Mouse (Mus musculus) mouse trophoblast stem cell (cell line): ENCODE data around the gene Scyl2.
"Not testable (repeated sequence)": the region's sequence is repeated elsewhere in the genome, so short reads cannot be mapped to it uniquely, and the experiment has no call there.

ENCODE experiments used
- in situ Hi-C, 2 experiments: fragments of 300-500 bp; cut with MseI, MboI; formaldehyde crosslinking; loops; 2 replicates in 1 of 2; 3 replicates in 1 of 2; pipeline ENCODE4 v1.15.1; 2025

The Scyl2 gene

GRCm38 (mm10) chr10:89679448-89679847, 6.6 kb downstream of the Scyl2 start:
- in situ Hi-C loops: no loop called here

DNA sequence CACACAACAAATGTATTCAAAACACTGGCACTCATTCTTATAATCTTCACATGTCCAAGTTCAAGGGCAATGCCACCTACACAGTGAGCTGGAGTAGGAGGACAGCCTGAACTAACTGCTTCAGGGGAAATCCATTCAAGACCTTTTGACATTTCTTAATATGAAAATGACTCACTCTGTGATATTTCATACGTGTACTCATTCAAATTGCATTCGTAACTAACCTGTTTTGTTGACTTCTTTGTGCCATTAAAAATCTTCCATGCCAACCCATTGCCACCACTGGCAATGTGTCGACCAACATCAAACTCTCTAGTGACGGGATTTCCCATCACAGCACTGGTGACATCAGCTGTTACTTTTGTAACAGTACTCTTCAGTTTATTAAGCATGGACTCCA, 8.0 kb downstream of the Scyl2 start:
- in situ Hi-C loops: no loop called here

- in situ Hi-C loops: no loop called here
Observed at GRCm38 (mm10) chr10:89676609-89677008, 9.5 kb downstream of the Scyl2 start.

- in situ Hi-C loops: not testable (repeated sequence)
Observed at GRCm38 (mm10) chr10:89670371-89670770, 15.7 kb downstream of the Scyl2 start.

DNA sequence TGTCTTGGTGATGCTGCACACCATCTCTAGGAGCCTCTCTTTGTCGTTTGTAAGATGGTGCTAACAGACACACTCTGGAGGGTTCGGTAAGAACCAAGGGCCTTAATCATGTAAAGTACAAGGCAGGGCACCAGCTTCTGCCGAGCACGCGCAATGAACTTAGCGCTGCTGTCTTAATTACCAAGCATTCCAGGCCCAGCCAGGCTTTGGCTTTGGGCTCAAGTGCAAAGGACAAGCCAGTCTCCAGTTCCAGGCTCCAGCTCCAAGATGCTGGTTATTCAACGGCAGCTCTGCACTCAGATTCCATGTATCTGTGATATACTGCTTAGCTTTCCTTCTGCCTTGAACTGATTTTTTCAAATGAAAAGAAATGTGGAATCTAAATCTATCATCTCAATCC, 18.5 kb downstream of the Scyl2 start:
- in situ Hi-C loops: no loop called here

- in situ Hi-C loops: no loop called here
Observed at GRCm38 (mm10) chr10:89665679-89666078, 20.4 kb downstream of the Scyl2 start.

DNA sequence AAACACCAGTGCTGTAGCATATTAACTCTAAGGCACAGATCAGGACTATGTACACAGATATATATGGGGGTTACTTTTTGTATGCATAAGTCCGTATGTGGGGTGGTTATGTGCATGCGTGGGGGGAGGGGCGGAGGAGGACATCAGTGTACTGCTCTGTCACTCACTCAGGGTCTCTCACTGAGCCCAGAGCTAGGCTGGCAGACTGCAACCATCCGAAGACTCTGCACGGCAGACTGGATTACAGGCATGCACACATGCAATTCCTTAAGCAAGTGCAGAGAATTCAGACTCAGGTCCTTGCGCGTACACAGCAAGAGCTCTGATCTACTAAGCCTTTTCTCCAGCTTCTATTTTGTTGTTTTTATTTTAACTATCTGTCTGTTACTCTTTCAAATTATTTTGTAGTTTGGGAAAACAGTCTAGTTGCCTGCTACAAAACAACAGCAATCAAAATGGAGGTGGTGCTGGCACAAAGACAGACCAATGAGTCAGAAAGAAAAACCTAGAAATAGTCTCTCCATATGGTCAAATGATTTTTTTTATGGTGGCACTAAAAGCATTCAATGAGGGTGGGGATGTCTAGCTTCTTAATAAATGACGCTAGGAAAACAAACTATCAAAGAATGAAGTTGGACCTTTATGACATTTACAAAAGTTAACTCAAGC, 21.0 kb downstream of the Scyl2 start:
- in situ Hi-C loops: no loop called here

DNA sequence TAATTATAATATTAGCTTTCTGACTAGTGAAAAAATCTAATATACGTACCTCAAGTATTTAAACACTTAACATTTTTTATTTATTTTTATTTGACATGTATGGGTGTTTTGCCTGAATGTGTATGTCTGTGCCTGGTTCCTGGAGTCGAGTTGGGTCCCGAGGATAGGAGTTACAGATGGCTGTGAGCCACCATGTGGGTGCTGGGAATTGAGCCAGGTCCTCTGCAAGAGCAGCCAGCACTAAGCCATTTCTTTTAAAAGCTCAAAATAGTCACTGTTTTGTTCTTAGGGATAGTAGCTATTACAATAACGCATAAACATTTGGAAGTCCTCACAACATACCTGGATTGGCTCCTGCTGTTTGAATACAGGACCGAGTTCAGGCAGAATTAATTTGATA, 29.7 kb downstream of the Scyl2 start:
- in situ Hi-C loops: no loop called here

DNA sequence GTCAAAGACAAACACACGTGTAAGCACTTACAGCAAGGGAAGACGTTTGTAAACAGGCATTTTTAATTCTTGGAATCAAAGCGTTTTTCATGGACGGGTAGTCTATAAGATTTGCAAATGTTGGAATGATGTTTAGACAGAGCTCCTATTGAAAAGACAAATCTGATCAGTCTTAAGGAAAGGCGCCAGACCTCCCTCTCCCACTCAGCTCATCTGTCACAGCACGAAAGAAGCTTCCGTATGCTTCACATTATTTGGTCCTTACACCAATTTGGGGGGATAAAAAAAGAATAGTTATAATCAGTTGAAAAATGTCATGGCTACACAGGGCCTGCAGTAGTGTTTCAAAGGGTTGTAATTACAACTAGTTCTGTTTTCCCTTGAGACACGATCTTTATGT, 33.2 kb downstream of the Scyl2 start:
- in situ Hi-C loops: no loop called here

GRCm38 (mm10) chr10:89651691-89652090, 34.4 kb downstream of the Scyl2 start:
- in situ Hi-C loops: no loop called here

- in situ Hi-C loops: no loop called here
Observed at GRCm38 (mm10) chr10:89646918-89647317, 39.2 kb downstream of the Scyl2 start.

DNA sequence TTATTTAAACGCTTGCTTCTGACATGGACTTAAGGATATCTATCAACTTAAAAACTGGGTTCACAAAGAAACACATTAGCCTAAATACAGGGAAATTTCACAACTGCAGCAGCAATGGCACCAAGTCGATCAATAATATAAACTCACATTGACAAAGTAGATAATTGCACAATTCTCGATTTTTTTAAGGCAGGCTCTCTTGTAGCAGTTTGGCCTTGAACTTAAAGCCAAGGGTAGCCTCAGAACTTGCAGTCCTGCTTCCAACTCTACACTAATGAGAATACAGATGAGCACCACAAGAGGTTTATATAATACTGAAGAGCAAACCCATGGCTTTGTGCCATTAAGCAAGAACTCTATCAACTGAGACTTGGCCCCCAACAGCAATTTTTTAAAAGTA, 49.1 kb downstream of the Scyl2 start:
- in situ Hi-C loops: no loop called here

- in situ Hi-C loops: no loop called here
Observed at GRCm38 (mm10) chr10:89635018-89635417, 51.1 kb downstream of the Scyl2 start.

- in situ Hi-C loops: no loop called here
Observed at GRCm38 (mm10) chr10:89633736-89634426, 52.2 kb downstream of the Scyl2 start.

DNA sequence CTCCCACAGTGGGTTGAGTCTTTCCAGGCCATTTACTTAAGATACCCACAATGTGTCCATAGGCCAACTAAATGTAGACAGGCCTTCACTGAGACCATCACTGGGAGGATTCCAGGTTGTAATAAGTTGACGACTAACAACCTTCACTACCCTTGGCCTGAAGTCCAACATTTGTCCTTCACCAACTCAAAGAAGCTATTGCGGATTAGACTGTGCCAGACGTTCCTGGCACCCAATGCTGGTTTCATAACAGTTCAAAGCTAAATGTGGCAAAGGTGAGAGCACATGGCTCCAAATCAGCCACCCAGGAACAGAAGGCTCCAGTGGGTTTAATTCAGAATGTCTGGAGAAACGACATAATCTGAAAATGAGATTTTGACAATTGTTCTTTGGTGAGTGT, 53.0 kb downstream of the Scyl2 start:
- in situ Hi-C loops: no loop called here

- in situ Hi-C loops: no loop called here
Observed at GRCm38 (mm10) chr10:89631831-89632230, 54.3 kb downstream of the Scyl2 start.

DNA sequence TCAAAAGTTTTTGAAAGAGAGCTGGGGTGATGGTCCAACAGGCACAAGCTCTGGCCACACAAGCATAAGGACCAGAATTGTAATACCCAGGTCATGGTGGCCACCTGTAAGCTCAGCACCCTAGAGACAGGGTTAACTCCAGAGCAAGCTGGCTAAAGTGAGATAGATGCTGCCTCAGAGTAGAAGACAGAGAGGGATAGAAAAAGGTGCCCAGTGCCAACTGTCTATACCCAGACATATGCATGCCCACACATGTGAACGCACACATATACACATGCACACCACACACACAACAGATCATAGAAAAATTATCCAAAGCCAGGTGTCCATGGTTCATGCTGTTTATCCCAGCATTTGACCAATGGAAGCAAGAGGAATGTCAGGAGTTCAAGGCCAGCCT, 55.5 kb downstream of the Scyl2 start:
- in situ Hi-C loops: no loop called here

- in situ Hi-C loops: no loop called here
Observed at GRCm38 (mm10) chr10:89630052-89630451, 56.0 kb downstream of the Scyl2 start.

DNA sequence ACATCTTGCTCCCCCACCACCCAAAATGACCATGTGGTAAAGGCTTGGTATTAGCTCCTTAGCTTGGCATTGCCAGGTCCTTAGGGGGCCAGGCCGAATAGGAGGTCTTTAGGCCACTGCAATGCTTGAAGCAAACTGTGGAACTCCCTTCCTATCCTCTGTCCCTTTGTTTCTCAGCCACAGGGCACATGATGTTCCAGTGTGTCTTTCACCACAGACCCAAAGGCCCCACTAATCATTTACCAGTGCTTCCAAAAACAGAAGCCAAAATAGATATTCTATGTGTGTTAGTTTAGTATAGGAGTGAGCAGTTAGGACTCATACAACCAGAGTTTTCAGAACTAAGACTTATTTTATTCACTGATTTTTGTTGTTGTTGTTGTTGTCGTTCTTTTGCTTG, 59.4 kb downstream of the Scyl2 start:
- in situ Hi-C loops: loop anchor here (5.0 kb wide), 1 partner anchor 164 kb away; no protein-coding TSS in a partner anchor

GRCm38 (mm10) chr10:89624196-89624595, 61.9 kb downstream of the Scyl2 start:
- in situ Hi-C loops: no loop called here

GRCm38 (mm10) chr10:89621129-89621528, 65.0 kb downstream of the Scyl2 start, which contains the start of gene Slc17a8:
TSS of gene Slc17a8 (minus strand) at chr10:89621253.
- in situ Hi-C loops: no loop called here

DNA sequence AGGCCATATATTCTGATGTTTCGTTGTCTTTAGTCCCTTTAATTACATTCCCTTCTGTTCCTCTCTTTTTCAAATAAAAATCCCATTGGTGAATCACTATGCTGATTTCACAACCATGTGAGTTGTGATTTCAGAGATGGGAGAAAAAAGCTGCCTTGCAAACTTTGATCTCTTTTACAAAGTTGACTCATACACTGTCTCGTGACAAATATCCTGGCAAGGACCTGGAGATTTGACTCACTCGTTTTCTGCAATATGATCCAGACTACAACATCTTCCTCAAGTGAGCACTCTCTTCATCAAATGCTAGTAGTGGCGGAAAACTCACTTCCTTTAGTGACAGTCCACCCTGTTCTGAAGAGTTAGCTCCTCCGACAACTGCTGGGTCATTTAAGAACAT, 86.8 kb downstream of the Scyl2 start:
- in situ Hi-C loops: no loop called here

DNA sequence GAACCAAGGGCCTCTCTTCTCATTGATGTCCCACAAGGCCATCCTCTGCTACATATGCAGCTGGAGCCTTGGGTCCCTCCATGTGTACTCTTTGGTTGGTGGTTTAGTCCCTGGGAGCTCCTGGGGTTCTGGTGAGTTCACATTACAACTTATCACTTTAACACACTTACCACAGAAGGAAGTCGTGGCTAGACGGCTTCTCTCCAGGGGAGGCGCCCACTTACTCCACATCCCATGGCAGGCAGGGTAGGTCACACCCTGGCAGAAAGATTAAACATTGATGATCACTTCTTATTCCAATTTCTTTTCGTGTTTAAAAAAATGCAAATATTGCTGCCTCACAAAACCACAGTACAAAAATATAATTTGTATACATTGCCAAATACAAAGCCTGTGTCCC, 88.8 kb downstream of the Scyl2 start:
- in situ Hi-C loops: no loop called here
